Mouse (Mus musculus): ENCODE measurements at regions not wholly inside any gene's neighbourhood (a gene's known extent, or its start where the extent isn't known, plus 50 kb on each side); places are given as distances from the start of the nearest gene placed in this dataset.
A peak's percentile ranks its signal among the peaks of the same experiment; 100 is the strongest.

GRCm38 (mm10) chr12:112235841-112236240 is 89.8 kb downstream of the Kif26a start:
- DNase-seq: peak; percentile 9 to 39

- DNase-seq: no peak
Observed at GRCm38 (mm10) chr12:112237061-112237490, 91.1 kb downstream of the Kif26a start.

- DNase-seq: no peak
Observed at GRCm38 (mm10) chr12:112238834-112239233, 92.8 kb downstream of the Kif26a start.

GRCm38 (mm10) chr12:112241740-112242171 is 95.7 kb downstream of the Kif26a start:
- DNase-seq: no peak

- no peak for DNase-seq
Observed at GRCm38 (mm10) chr12:112243231-112243630, 97.2 kb downstream of the Kif26a start.

- no peak for DNase-seq
Observed at GRCm38 (mm10) chr12:112250894-112251293, 104.9 kb downstream of the Kif26a start.

- DNase-seq: no peak
Observed at GRCm38 (mm10) chr12:112253461-112253860, 107.5 kb downstream of the Kif26a start.

GRCm38 (mm10) chr12:112255223-112255622 is 109.2 kb downstream of the Kif26a start:
- DNase-seq: no peak

- DNase-seq: no peak
Observed at GRCm38 (mm10) chr12:112257691-112258090, 111.7 kb downstream of the Kif26a start.

GRCm38 (mm10) chr12:112263283-112264056 is 117.5 kb downstream of the Kif26a start:
- no peak for DNase-seq

GRCm38 (mm10) chr12:112264201-112264600 is 118.2 kb downstream of the Kif26a start:
- DNase-seq: no peak

GRCm38 (mm10) chr12:112265289-112265969 is 119.4 kb downstream of the Kif26a start:
- DNase-seq: no peak

- no peak for DNase-seq
Observed at GRCm38 (mm10) chr12:112274026-112274425, 128.0 kb downstream of the Kif26a start.

- DNase-seq: no peak
Observed at GRCm38 (mm10) chr12:112274756-112275155, 128.7 kb downstream of the Kif26a start.

- no peak for DNase-seq
Observed at GRCm38 (mm10) chr12:112276651-112277050, 130.6 kb downstream of the Kif26a start.

- no peak for DNase-seq
Observed at GRCm38 (mm10) chr12:112277511-112277910, 131.5 kb downstream of the Kif26a start.

- no peak for DNase-seq
Observed at GRCm38 (mm10) chr12:112285096-112285495, 139.1 kb downstream of the Kif26a start.

- DNase-seq: no peak
Observed at GRCm38 (mm10) chr12:112288786-112289185, 142.8 kb downstream of the Kif26a start.

- DNase-seq: no peak
Observed at GRCm38 (mm10) chr12:112290299-112290698, 144.3 kb downstream of the Kif26a start.

- no peak for DNase-seq
Observed at GRCm38 (mm10) chr12:112291748-112292561, 145.9 kb downstream of the Kif26a start.

- no peak for DNase-seq
Observed at GRCm38 (mm10) chr12:112293105-112293504, 147.1 kb downstream of the Kif26a start.

- no peak for DNase-seq
Observed at GRCm38 (mm10) chr12:112295337-112295941, 149.4 kb downstream of the Kif26a start.

GRCm38 (mm10) chr12:112298521-112298920 is 152.5 kb downstream of the Kif26a start:
- no peak for DNase-seq

Measured in thymus, postnatal 36 days (tissue).